Mouse (Mus musculus) forebrain, embryonic 14.5 days (tissue): ENCODE results near the gene Pcmt1. TPM values are rescaled to one million over a fixed set of nuclear protein-coding genes. Genes with fewer than 3 reads are reported as not detected.

Experiments
- ATAC-seq: fragments of 200-750 bp; cut with Nextera tagmentation; 2 replicates; pipeline ENCODE4 v1.8.0; 2017; ENCODE audit warnings: mild to moderate bottlenecking, moderate library complexity
- DNase-seq: peaks from one replicate; pipeline ENCODE4 v3.0.0-alpha.2; 2015; ENCODE audit warnings: low spot score
- H3K27ac ChIP-seq: fragments of 300-500 bp; sonication (generic); 2 replicates; pipeline ENCODE4 v1.5.1; 2014; ENCODE audit warnings: low read depth, mild to moderate bottlenecking, control low read depth, low read length, moderate library complexity
- H3K27me3 ChIP-seq: fragments of 300-500 bp; sonication (generic); replicated peaks from 2 replicates; pipeline ENCODE4 v1.6.1; 2014; ENCODE audit warnings: low read length, control low read depth, mixed read lengths; ENCODE audit not compliant: control insufficient read depth, insufficient read depth
- H3K36me3 ChIP-seq: fragments of 300-500 bp; sonication (generic); 2 replicates; pipeline ENCODE4 v1.6.1; 2014; ENCODE audit warnings: low read length, control low read depth; ENCODE audit not compliant: control insufficient read depth, insufficient read depth
- H3K4me1 ChIP-seq: fragments of 300-500 bp; sonication (generic); 2 replicates; pipeline ENCODE4 v1.6.1; 2014; ENCODE audit warnings: antibody characterized with exemption, low read length, control low read depth; ENCODE audit not compliant: control insufficient read depth, insufficient read depth
- H3K4me2 ChIP-seq: fragments of 300-500 bp; sonication (generic); 2 replicates; pipeline ENCODE4 v1.6.1; 2014; ENCODE audit warnings: mild to moderate bottlenecking, control low read depth, low read length
- H3K4me3 ChIP-seq: fragments of 300-500 bp; sonication (generic); 2 replicates; pipeline ENCODE4 v1.5.1; 2014; ENCODE audit warnings: low read depth, low read length, control low read depth
- H3K9ac ChIP-seq: fragments of 300-500 bp; sonication (generic); 2 replicates; pipeline ENCODE4 v1.6.1; 2014; ENCODE audit warnings: mild to moderate bottlenecking, low read length, control low read depth, moderate library complexity
- H3K9me3 ChIP-seq: fragments of 300-500 bp; sonication (generic); replicated peaks from 2 replicates; pipeline ENCODE4 v1.6.1; 2016; ENCODE audit warnings: low read length, control low read depth, mixed read lengths; ENCODE audit not compliant: control insufficient read depth
- WGBS: fragments of 180-500 bp; shearing (Covaris S2); extraction: QIAGEN DNeasy Blood & Tissue Kit; methylation state at CpG from one replicate; pipeline ENCODE4 v1.1.7; 2014; 5-methylcytosine and 5-hydroxymethylcytosine counted together
- polyA plus RNA-seq: library from polyadenylated mRNA; unstranded; fragments of >200 nt; fragmentation: Nextera tagmentation; extraction: Ambion mirVana; gene quantifications from 2 replicates; pipeline ENCODE4 v1.2.1, GENCODE M21; 2014

Pcmt1 gene
- polyA plus RNA-seq, 1 experiment from 2014 or later = 172 TPM

GRCm38 (mm10) chr10:7695286-7695685 lies 14.3 kb upstream of the Pcmt1 start:
- Histone ChIP-seq H3K4me1 (no peaks in the 10 kb centered on the region), H3K27ac (no peak overlapping the region), H3K9me3 (no peaks in the 10 kb centered on the region), H3K4me2 (no peak overlapping the region), H3K27me3 (no peaks in the 10 kb centered on the region), H3K36me3 (peaks cover 68% of the 10 kb centered on the region), H3K9ac (no peak overlapping the region), H3K4me3 (no peak overlapping the region)
- ATAC-seq = no peak
- DNase-seq = no peak

- Histone ChIP-seq H3K4me2 (no peak overlapping the region), H3K4me3 (no peak overlapping the region), H3K9ac (no peak overlapping the region), H3K27me3 (no peaks in the 10 kb centered on the region), H3K9me3 (no peaks in the 10 kb centered on the region), H3K36me3 (peaks cover 7% of the 10 kb centered on the region), H3K4me1 (peaks cover 12% of the 10 kb centered on the region), H3K27ac (no peak overlapping the region)
- 95% methylated on average over 6 of the region's 6 CpGs for WGBS
- no peak for DNase-seq
- no peak for ATAC-seq
Observed at GRCm38 (mm10) chr10:7686902-7687301, 6.0 kb upstream of the Pcmt1 start.

GRCm38 (mm10) chr10:7682249-7682648 lies 1.3 kb upstream of the Pcmt1 start:
- DNase-seq = no peak
- H3K4me1 ChIP-seq = peaks cover 19% of the 10 kb centered on the region
- H3K4me3 ChIP-seq = peak overlapping the region; percentile 99
- H3K27ac ChIP-seq = no peak overlapping the region
- ATAC-seq = no peak
- H3K36me3 ChIP-seq = peaks cover 20% of the 10 kb centered on the region
- H3K4me2 ChIP-seq = peak overlapping the region; percentile 69
- no peaks in the 10 kb centered on the region for H3K9me3 ChIP-seq
- no peaks in the 10 kb centered on the region for H3K27me3 ChIP-seq
- WGBS = 52% methylated on average over 3 of the region's 3 CpGs
- peak overlapping the region; percentile 99 for H3K9ac ChIP-seq

- H3K9ac ChIP-seq = peak overlapping the region; percentile 99
- H3K36me3 ChIP-seq = peaks cover 28% of the 10 kb centered on the region
- H3K27ac ChIP-seq = peak overlapping the region; percentile 94
- peak; percentile 80 for DNase-seq
- peak overlapping the region; percentile 99 for H3K4me3 ChIP-seq
- no peaks in the 10 kb centered on the region for H3K27me3 ChIP-seq
- ATAC-seq = peak; percentile 81
- peaks cover 19% of the 10 kb centered on the region for H3K4me1 ChIP-seq
- peak overlapping the region; percentile 69 for H3K4me2 ChIP-seq
- under 1% methylated on average over 60 of the region's 64 CpGs for WGBS
- H3K9me3 ChIP-seq = no peaks in the 10 kb centered on the region
Observed at GRCm38 (mm10) chr10:7681343-7682025, 548 bp upstream of the Pcmt1 start.

GRCm38 (mm10) chr10:7673673-7674072 lies 7.3 kb downstream of the Pcmt1 start:
- H3K36me3 ChIP-seq = peaks cover 67% of the 10 kb centered on the region

GRCm38 (mm10) chr10:7667342-7667802 lies 13.6 kb downstream of the Pcmt1 start, which contains the start of gene Nup43:
TSS of gene Nup43 (plus strand) at chr10:7667503.
- Histone ChIP-seq H3K27ac (peak within 1 kb of the TSS; percentile 50; the same call in 1 of the 2 replicates), H3K4me3 (peak within 1 kb of the TSS; percentile 73), H3K4me1 (peaks cover 10% of the 10 kb centered on the region), H3K4me2 (peak within 1 kb of the TSS; percentile 82), H3K36me3 (peaks cover 19% of the 10 kb centered on the region), H3K27me3 (no peaks in the 10 kb centered on the region), H3K9me3 (no peaks in the 10 kb centered on the region), H3K9ac (peak within 1 kb of the TSS; percentile 75)
- ATAC-seq = peak; percentile 81
- peak; percentile 96 for DNase-seq
- under 1% methylated on average over 24 of the region's 24 CpGs for WGBS

More at GRCm38 (mm10) chr10:7673673-7674072, 7.3 kb downstream of the Pcmt1 start:
- Histone ChIP-seq H3K27me3 (no peaks in the 10 kb centered on the region), H3K4me1 (no peaks in the 10 kb centered on the region), H3K9ac (no peak overlapping the region), H3K4me2 (no peak overlapping the region), H3K4me3 (no peak overlapping the region), H3K9me3 (no peaks in the 10 kb centered on the region), H3K27ac (no peak overlapping the region)
- DNase-seq = peak; percentile 28
- 68% methylated on average over 1 of the region's 1 CpGs for WGBS
- no peak for ATAC-seq

- no peak overlapping the region for H3K4me3 ChIP-seq
- no peaks in the 10 kb centered on the region for H3K27me3 ChIP-seq
- no peak overlapping the region for H3K9ac ChIP-seq
- H3K36me3 ChIP-seq = peaks cover 7% of the 10 kb centered on the region; the same call in 1 of the 2 replicates
- H3K4me2 ChIP-seq = no peak overlapping the region
- no peak overlapping the region for H3K27ac ChIP-seq
- ATAC-seq (no peak), DNase-seq (no peak)
- WGBS = 90% methylated on average over 1 of the region's 1 CpGs
- no peaks in the 10 kb centered on the region for H3K9me3 ChIP-seq
- peaks cover 10% of the 10 kb centered on the region for H3K4me1 ChIP-seq
Observed at GRCm38 (mm10) chr10:7664889-7665288, 16.0 kb downstream of the Pcmt1 start.

GRCm38 (mm10) chr10:7664027-7664526 lies 16.9 kb downstream of the Pcmt1 start:
- Histone ChIP-seq H3K9ac (peak overlapping the region; percentile 94), H3K36me3 (no peaks in the 10 kb centered on the region), H3K4me3 (peak overlapping the region; percentile 86), H3K9me3 (no peaks in the 10 kb centered on the region), H3K27me3 (no peaks in the 10 kb centered on the region), H3K4me1 (peaks cover 10% of the 10 kb centered on the region), H3K27ac (0 out of 2 replicates have a peak overlapping the region, but pooled peaks have one; percentile 88), H3K4me2 (peak overlapping the region; percentile 94)
- ATAC-seq = no peak
- DNase-seq = no peak
- 76% methylated on average over 6 of the region's 6 CpGs for WGBS
